Comparison of ENCODE assay signal across 19 mouse cellular contexts in the genomic region with DNA sequence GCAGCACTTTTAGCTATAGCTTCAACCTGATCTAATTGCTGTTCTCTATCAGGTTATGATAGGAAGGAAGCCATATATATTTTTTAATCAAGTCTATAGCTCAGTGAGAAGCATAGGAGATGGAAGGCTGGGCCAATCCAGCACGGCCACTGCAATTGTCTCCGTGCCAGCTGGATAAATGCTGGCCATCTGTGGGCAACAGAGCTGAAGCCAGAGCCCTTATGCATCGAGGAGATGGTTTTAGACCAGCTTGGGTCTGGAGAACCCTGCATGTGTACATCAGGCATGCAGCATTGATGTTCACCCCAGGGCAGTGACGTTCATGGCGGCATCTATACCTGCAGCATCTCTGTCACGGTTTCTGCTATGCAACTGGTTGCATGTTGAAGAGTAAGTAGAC. TPM values are rescaled to one million over a fixed set of nuclear protein-coding genes. Genes with fewer than 3 reads are reported as not detected.
"Had no signal": no experiment of that assay in that cellular context is flagged by ENCODE, and none has a peak within 500 bp of the region (broad histone marks: within the 10 kb centered on the region; RNA-seq: fewer than 3 reads in every experiment).

No protein-coding gene starts in this region.

- ATAC-seq: lung, postnatal 0 days; midbrain, embryonic 16.5 days had no signal

- H3K27ac ChIP-seq: lung, embryonic 15.5 days; macrophage; midbrain, embryonic 12.5 days; neural tube, embryonic 12.5 days; stomach, embryonic 15.5 days; stomach, postnatal 0 days had no signal

- H3K4me3 ChIP-seq: lung, embryonic 15.5 days; megakaryocyte, embryonic 14.5 days; midbrain, embryonic 12.5 days; neural tube, embryonic 12.5 days; stomach, embryonic 15.5 days had no signal

- H3K4me2 ChIP-seq: lung, embryonic 15.5 days; midbrain, embryonic 12.5 days; neural tube, embryonic 12.5 days; stomach, embryonic 15.5 days had no signal

- H3K36me3 ChIP-seq: lung, embryonic 15.5 days; midbrain, embryonic 12.5 days; neural tube, embryonic 12.5 days; stomach, embryonic 15.5 days had no signal

- H3K9ac ChIP-seq: lung, embryonic 15.5 days; midbrain, embryonic 12.5 days; neural tube, embryonic 12.5 days; stomach, embryonic 15.5 days had no signal

- H3K4me1 ChIP-seq: lung, embryonic 15.5 days; megakaryocyte, embryonic 14.5 days; midbrain, embryonic 12.5 days; neural tube, embryonic 12.5 days; stomach, embryonic 15.5 days had no signal

- DNase-seq: lung, adult 2 months; lung, postnatal 14 days; lung, postnatal 36 days; midbrain, embryonic 14.5 days; right cerebral cortex, postnatal 14 days; thymus, adult 2 months; thymus, postnatal 25 days; thymus, postnatal 4 days had no signal

- H3K9me3 ChIP-seq: lung, embryonic 15.5 days; midbrain, embryonic 12.5 days; neural tube, embryonic 12.5 days; stomach, embryonic 15.5 days had no signal

- H3K27me3 ChIP-seq: lung, embryonic 15.5 days; megakaryocyte, embryonic 14.5 days; midbrain, embryonic 12.5 days; neural tube, embryonic 12.5 days; stomach, embryonic 15.5 days had no signal

RNA-seq across cellular contexts. Expression of a gene that starts 20.3 kb away (rescaled TPM):
- total RNA-seq: megakaryocyte progenitor cell, adult 5-6 weeks; monocyte, adult 5-6 weeks had no signal
- polyA plus RNA-seq: macrophage had no signal
